Mouse (Mus musculus) G1E (cell line): Measurements from ENCODE around the gene Cebpb.

ENCODE experiments used
- CTCF ChIP-seq: IDR thresholded peaks from 2 replicates; pipeline ENCODE4 v1.5.1; 2012; ENCODE audit warnings: low read depth, low read length, inconsistent platforms, mixed read lengths
- GATA1 ChIP-seq: IDR thresholded peaks from 2 replicates; pipeline ENCODE4 v1.6.1; 2012; ENCODE audit warnings: borderline replicate concordance, low read length, inconsistent platforms, mixed read lengths
- TAL1 ChIP-seq: conservative IDR thresholded peaks from 2 replicates; pipeline ENCODE4 v1.6.1; 2012; ENCODE audit warnings: low read depth, low read length, inconsistent platforms, mixed read lengths

DNA sequence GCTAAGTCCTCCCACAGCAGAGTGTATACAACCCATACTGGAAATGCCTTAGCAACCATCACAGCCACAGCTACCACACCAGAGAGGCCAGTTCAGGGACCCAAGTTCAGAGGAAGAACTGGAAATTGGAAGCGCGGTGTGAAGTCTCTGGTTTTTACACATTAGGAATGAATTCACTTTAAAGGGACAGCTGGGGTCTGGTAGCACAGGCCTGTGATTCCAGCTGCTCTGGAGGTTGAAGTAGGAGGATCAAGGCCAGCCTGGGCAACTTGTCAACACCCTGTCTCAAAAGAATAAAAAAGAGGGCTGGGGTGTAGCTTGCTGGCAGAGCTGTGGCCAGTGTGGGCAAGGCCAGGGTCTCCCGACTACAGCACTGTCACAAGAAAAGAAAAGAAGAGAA is 2.9 kb upstream of the Cebpb start:
- TF ChIP-seq TAL1 = no peak
- TF ChIP-seq GATA1 = no peak
- TF ChIP-seq CTCF = no peak
